Mouse (Mus musculus): ENCODE results near the gene Grk4. TPM values are rescaled to one million over a fixed set of nuclear protein-coding genes. Genes with fewer than 3 reads are reported as not detected.

Gene Grk4
- polyA plus RNA-seq, 1 experiment from 2014 or later: 1.6 TPM

- Histone ChIP-seq H3K4me3 (ENCODE audit: low read depth, low read length) (no peak overlapping the region), H3K27me3 (replicated peaks; ENCODE audit: control insufficient read depth, insufficient read depth, low read length) (no peaks in the 10 kb centered on the region), H3K27ac (ENCODE audit: low read depth) (no peak overlapping the region), H3K9me3 (ENCODE audit: control insufficient read depth, low read length) (no peaks in the 10 kb centered on the region), H3K9ac (ENCODE audit: low read length) (no peak overlapping the region), H3K4me1 (replicated peaks; ENCODE audit: control insufficient read depth, insufficient read depth, low read length) (no peaks in the 10 kb centered on the region), H3K36me3 (ENCODE audit: control insufficient read depth, insufficient read depth, low read length) (no peaks in the 10 kb centered on the region), H3K4me2 (ENCODE audit: low read length) (no peak overlapping the region)
- DNase-seq (ENCODE audit: low spot score): no peak
- no peak for ATAC-seq (replicated peaks; ENCODE audit: low FRiP score, low TSS enrichment, low read depth)
- 56% methylated on average over 1 of the region's 1 CpGs for WGBS
Measured at GRCm38 (mm10) chr5:34730255-34730654, 70.1 kb downstream of the Grk4 start.

- Histone ChIP-seq H3K9me3 (ENCODE audit: control insufficient read depth, low read length) (no peaks in the 10 kb centered on the region), H3K4me2 (ENCODE audit: low read length) (no peak overlapping the region), H3K27me3 (replicated peaks; ENCODE audit: control insufficient read depth, insufficient read depth, low read length) (no peaks in the 10 kb centered on the region), H3K27ac (ENCODE audit: low read depth) (no peak overlapping the region), H3K9ac (ENCODE audit: low read length) (no peak overlapping the region), H3K4me1 (replicated peaks; ENCODE audit: control insufficient read depth, insufficient read depth, low read length) (no peaks in the 10 kb centered on the region), H3K36me3 (ENCODE audit: control insufficient read depth, insufficient read depth, low read length) (no peaks in the 10 kb centered on the region), H3K4me3 (ENCODE audit: low read depth, low read length) (no peak overlapping the region)
- WGBS: 56% methylated on average over 3 of the region's 3 CpGs
- no peak for DNase-seq (ENCODE audit: low spot score)
- no peak for ATAC-seq (replicated peaks; ENCODE audit: low FRiP score, low TSS enrichment, low read depth)
Measured at GRCm38 (mm10) chr5:34751477-34751876, 91.3 kb downstream of the Grk4 start.

DNA sequence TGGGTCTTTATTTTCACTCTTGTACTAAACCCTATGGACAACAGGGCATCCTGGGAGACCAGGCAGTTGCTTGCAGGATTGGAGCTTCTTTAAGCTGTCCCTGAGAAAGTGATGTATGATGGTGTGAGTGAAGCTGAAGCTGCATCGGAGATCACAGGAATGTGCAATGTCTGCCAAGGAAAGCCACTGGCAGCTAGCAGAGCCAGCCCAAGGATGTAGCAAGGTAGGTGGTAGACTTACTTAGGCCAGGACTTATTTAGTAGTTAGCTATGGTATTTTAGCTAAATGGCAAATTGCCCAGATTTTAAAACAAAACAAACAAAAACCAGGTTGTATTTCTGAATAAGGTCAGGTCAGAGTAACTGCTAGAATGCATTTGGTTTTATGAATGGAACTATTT lies 98.6 kb downstream of the Grk4 start:
- ATAC-seq (replicated peaks; ENCODE audit: low FRiP score, low TSS enrichment, low read depth): no peak
- WGBS: 64% methylated on average over 1 of the region's 1 CpGs
- Histone ChIP-seq H3K4me2 (ENCODE audit: low read length) (no peak overlapping the region), H3K27ac (ENCODE audit: low read depth) (no peak overlapping the region), H3K4me3 (ENCODE audit: low read depth, low read length) (no peak overlapping the region), H3K4me1 (replicated peaks; ENCODE audit: control insufficient read depth, insufficient read depth, low read length) (peaks cover 14% of the 10 kb centered on the region), H3K36me3 (ENCODE audit: control insufficient read depth, insufficient read depth, low read length) (no peaks in the 10 kb centered on the region), H3K9me3 (ENCODE audit: control insufficient read depth, low read length) (no peaks in the 10 kb centered on the region), H3K9ac (ENCODE audit: low read length) (no peak overlapping the region), H3K27me3 (replicated peaks; ENCODE audit: control insufficient read depth, insufficient read depth, low read length) (no peaks in the 10 kb centered on the region)
- DNase-seq (ENCODE audit: low spot score): no peak

- ATAC-seq (replicated peaks; ENCODE audit: low FRiP score, low TSS enrichment, low read depth) (peak; percentile 48; the same call in 1 of the 2 replicates), DNase-seq (ENCODE audit: low spot score) (no peak)
- 1% methylated on average over 19 of the region's 19 CpGs for WGBS
- peak overlapping the region; percentile 69 for H3K27ac ChIP-seq (ENCODE audit: low read depth)
- peak overlapping the region; percentile 93 for H3K4me2 ChIP-seq (ENCODE audit: low read length)
- no peaks in the 10 kb centered on the region for H3K36me3 ChIP-seq (ENCODE audit: control insufficient read depth, insufficient read depth, low read length)
- H3K4me1 ChIP-seq (replicated peaks; ENCODE audit: control insufficient read depth, insufficient read depth, low read length): peaks cover 14% of the 10 kb centered on the region
- no peaks in the 10 kb centered on the region for H3K27me3 ChIP-seq (replicated peaks; ENCODE audit: control insufficient read depth, insufficient read depth, low read length)
- no peaks in the 10 kb centered on the region for H3K9me3 ChIP-seq (ENCODE audit: control insufficient read depth, low read length)
- peak overlapping the region; percentile 94 for H3K4me3 ChIP-seq (ENCODE audit: low read depth, low read length)
- H3K9ac ChIP-seq (ENCODE audit: low read length): peak overlapping the region; percentile 54
Measured at GRCm38 (mm10) chr5:34760850-34761508, 100.8 kb downstream of the Grk4 start.

- under 1% methylated on average over 35 of the region's 35 CpGs for WGBS
- peak; percentile 96 for DNase-seq (ENCODE audit: low spot score)
- Histone ChIP-seq H3K4me3 (ENCODE audit: low read depth, low read length) (peak within 1 kb of the TSS; percentile 94), H3K4me1 (replicated peaks; ENCODE audit: control insufficient read depth, insufficient read depth, low read length) (peaks cover 14% of the 10 kb centered on the region), H3K27me3 (replicated peaks; ENCODE audit: control insufficient read depth, insufficient read depth, low read length) (no peaks in the 10 kb centered on the region), H3K27ac (ENCODE audit: low read depth) (peak within 1 kb of the TSS; percentile 92), H3K4me2 (ENCODE audit: low read length) (peak within 1 kb of the TSS; percentile 93), H3K9me3 (ENCODE audit: control insufficient read depth, low read length) (no peaks in the 10 kb centered on the region), H3K36me3 (ENCODE audit: control insufficient read depth, insufficient read depth, low read length) (no peaks in the 10 kb centered on the region), H3K9ac (ENCODE audit: low read length) (peak within 1 kb of the TSS; percentile 93)
- peak; percentile 99 for ATAC-seq (replicated peaks; ENCODE audit: low FRiP score, low TSS enrichment, low read depth)
Measured at GRCm38 (mm10) chr5:34761509-34761908, 101.3 kb downstream of the Grk4 start, which contains the start of gene Htt. TSS of gene Htt (plus strand) at chr5:34761740.

DNA sequence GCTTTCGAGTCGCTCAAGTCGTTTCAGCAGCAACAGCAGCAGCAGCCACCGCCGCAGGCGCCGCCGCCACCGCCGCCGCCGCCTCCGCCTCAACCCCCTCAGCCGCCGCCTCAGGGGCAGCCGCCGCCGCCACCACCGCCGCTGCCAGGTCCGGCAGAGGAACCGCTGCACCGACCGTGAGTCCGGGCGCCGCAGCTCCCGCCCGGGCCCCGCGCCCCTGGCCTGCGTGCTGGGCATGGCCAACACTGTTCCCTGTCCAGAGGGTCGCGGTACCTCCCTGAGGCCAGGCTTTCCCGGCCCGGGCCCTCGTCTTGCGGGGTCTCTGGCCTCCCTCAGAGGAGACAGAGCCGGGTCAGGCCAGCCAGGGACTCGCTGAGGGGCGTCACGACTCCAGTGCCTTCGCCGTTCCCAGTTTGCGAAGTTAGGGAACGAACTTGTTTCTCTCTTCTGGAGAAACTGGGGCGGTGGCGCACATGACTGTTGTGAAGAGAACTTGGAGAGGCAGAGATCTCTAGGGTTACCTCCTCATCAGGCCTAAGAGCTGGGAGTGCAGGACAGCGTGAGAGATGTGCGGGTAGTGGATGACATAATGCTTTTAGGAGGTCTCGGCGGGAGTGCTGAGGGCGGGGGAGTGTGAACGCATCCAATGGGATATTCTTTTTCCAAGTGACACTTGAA lies 101.9 kb downstream of the Grk4 start:
- Histone ChIP-seq H3K9me3 (ENCODE audit: control insufficient read depth, low read length) (no peaks in the 10 kb centered on the region), H3K4me3 (ENCODE audit: low read depth, low read length) (peak overlapping the region; percentile 94), H3K27me3 (replicated peaks; ENCODE audit: control insufficient read depth, insufficient read depth, low read length) (no peaks in the 10 kb centered on the region), H3K36me3 (ENCODE audit: control insufficient read depth, insufficient read depth, low read length) (no peaks in the 10 kb centered on the region), H3K9ac (ENCODE audit: low read length) (peak overlapping the region; percentile 93), H3K4me1 (replicated peaks; ENCODE audit: control insufficient read depth, insufficient read depth, low read length) (peaks cover 14% of the 10 kb centered on the region), H3K4me2 (ENCODE audit: low read length) (peak overlapping the region; percentile 93), H3K27ac (ENCODE audit: low read depth) (peak overlapping the region; percentile 92)
- DNase-seq (ENCODE audit: low spot score) (peak; percentile 81), ATAC-seq (replicated peaks; ENCODE audit: low FRiP score, low TSS enrichment, low read depth) (peak; percentile 49)
- 1% methylated on average over 41 of the region's 54 CpGs for WGBS

- Histone ChIP-seq H3K9me3 (ENCODE audit: control insufficient read depth, low read length) (no peaks in the 10 kb centered on the region), H3K27me3 (replicated peaks; ENCODE audit: control insufficient read depth, insufficient read depth, low read length) (no peaks in the 10 kb centered on the region), H3K9ac (ENCODE audit: low read length) (no peak overlapping the region), H3K4me2 (ENCODE audit: low read length) (no peak overlapping the region), H3K4me3 (ENCODE audit: low read depth, low read length) (no peak overlapping the region), H3K27ac (ENCODE audit: low read depth) (no peak overlapping the region), H3K36me3 (ENCODE audit: control insufficient read depth, insufficient read depth, low read length) (no peaks in the 10 kb centered on the region), H3K4me1 (replicated peaks; ENCODE audit: control insufficient read depth, insufficient read depth, low read length) (no peaks in the 10 kb centered on the region)
- no peak for ATAC-seq (replicated peaks; ENCODE audit: low FRiP score, low TSS enrichment, low read depth)
- DNase-seq (ENCODE audit: low spot score): no peak
- 92% methylated on average over 3 of the region's 3 CpGs for WGBS
Measured at GRCm38 (mm10) chr5:34771818-34772217, 111.6 kb downstream of the Grk4 start.

DNA sequence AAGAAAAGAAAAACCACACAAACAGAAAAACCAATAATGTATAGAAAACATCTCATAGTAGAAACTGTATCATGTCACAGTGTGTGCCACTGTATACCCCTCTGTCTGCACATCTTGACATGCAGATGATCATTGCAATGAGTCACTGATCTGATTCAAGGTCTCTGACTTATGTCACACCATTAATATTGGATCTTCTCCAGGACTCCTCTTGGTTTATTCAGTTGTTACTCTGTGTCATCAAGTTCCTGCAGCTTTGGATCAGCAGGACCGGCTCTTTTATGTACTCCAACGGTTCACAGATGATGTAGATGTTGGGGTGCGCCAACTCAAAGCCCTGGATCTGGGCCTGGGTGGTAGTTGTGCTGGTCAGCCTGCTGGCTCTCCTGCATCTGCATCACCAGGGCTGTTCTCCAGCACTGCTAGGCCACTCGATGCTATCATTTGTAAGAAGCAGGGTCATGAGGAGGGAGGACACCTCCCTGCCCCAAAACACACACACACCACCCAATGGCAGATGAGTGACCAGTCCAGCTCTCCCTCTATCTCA lies 112.6 kb downstream of the Grk4 start:
- no peak for ATAC-seq (replicated peaks; ENCODE audit: low FRiP score, low TSS enrichment, low read depth)

More for the DNA sequence above, 112.6 kb downstream of the Grk4 start:
- no peak for DNase-seq (ENCODE audit: low spot score)
- Histone ChIP-seq H3K9me3 (ENCODE audit: control insufficient read depth, low read length) (no peaks in the 10 kb centered on the region), H3K36me3 (ENCODE audit: control insufficient read depth, insufficient read depth, low read length) (no peaks in the 10 kb centered on the region), H3K27ac (ENCODE audit: low read depth) (no peak overlapping the region), H3K9ac (ENCODE audit: low read length) (no peak overlapping the region), H3K4me2 (ENCODE audit: low read length) (no peak overlapping the region), H3K27me3 (replicated peaks; ENCODE audit: control insufficient read depth, insufficient read depth, low read length) (no peaks in the 10 kb centered on the region), H3K4me1 (replicated peaks; ENCODE audit: control insufficient read depth, insufficient read depth, low read length) (no peaks in the 10 kb centered on the region), H3K4me3 (ENCODE audit: low read depth, low read length) (no peak overlapping the region)
- WGBS: 87% methylated on average over 4 of the region's 4 CpGs

Data from intestine, embryonic 14.5 days (tissue).